Mouse (Mus musculus): ENCODE measurements around the gene Gcn1l1. TPM values are rescaled to one million over a fixed set of nuclear protein-coding genes. Genes with fewer than 3 reads are reported as not detected.

Gene Gcn1l1
- polyA plus RNA-seq, 1 experiment, result 48.3 TPM

DNA sequence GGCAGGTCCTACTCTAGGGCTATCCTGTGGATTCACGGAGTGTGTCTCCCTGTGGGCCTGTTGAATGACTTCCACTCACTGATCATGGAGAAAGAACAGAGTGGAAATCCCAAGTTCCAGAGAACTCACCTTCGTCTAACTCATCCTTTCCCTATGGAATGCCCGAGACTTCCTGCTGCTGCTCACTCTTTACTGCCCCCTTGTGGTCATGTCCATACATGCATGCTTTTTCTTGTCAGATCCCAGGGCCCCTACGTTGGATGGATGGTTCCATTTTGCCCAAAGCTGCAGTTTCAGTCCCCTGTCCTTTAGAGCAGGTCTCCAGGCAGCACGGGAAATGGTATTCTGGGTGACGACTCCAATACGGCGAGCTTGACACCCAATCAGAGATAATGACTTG, 8.8 kb upstream of the Gcn1l1 start:
- no peak for TF ChIP-seq POLR2A (IDR thresholded peaks at IDR 0.05; ENCODE audit: low read depth, low read length)
- peak; percentile 68; the same call in 1 of the 2 replicates for TF ChIP-seq CTCF (IDR thresholded peaks at IDR 0.05; ENCODE audit: extremely low read depth, insufficient read depth, insufficient read length, insufficient replicate concordance)
- H3K4me3 ChIP-seq (ENCODE audit: extremely low read depth, insufficient read depth, insufficient read length), result no peak overlapping the region
- peak; percentile 39 to 47 for DNase-seq (ENCODE audit: low read depth in 1 of 2, low spot score in 2 of 2)
- peaks cover 8% of the 10 kb centered on the region; the same call in 1 of the 2 replicates for H3K4me1 ChIP-seq (ENCODE audit: control insufficient read depth, insufficient read depth, insufficient read length)
- 25% methylated on average over 8 of the region's 8 CpGs for WGBS
- H3K36me3 ChIP-seq (ENCODE audit: control insufficient read depth, insufficient read depth, low read length), result peaks cover 35% of the 10 kb centered on the region
- no peak overlapping the region for H3K27ac ChIP-seq (ENCODE audit: insufficient read depth, low read length)
- no peaks in the 10 kb centered on the region for H3K27me3 ChIP-seq (ENCODE audit: control insufficient read depth, insufficient read depth, low read length)

- peaks cover 8% of the 10 kb centered on the region; the same call in 1 of the 2 replicates for H3K4me1 ChIP-seq (ENCODE audit: control insufficient read depth, insufficient read depth, insufficient read length)
- TF ChIP-seq POLR2A (IDR thresholded peaks at IDR 0.05; ENCODE audit: low read depth, low read length) (no peak), CTCF (IDR thresholded peaks at IDR 0.05; ENCODE audit: extremely low read depth, insufficient read depth, insufficient read length, insufficient replicate concordance) (no peak)
- H3K27me3 ChIP-seq (ENCODE audit: control insufficient read depth, insufficient read depth, low read length), result no peaks in the 10 kb centered on the region
- no peak for DNase-seq (ENCODE audit: low read depth in 1 of 2, low spot score in 2 of 2)
- H3K36me3 ChIP-seq (ENCODE audit: control insufficient read depth, insufficient read depth, low read length), result peaks cover 26% of the 10 kb centered on the region
- H3K4me3 ChIP-seq (ENCODE audit: extremely low read depth, insufficient read depth, insufficient read length), result no peak overlapping the region
- no peak overlapping the region for H3K27ac ChIP-seq (ENCODE audit: insufficient read depth, low read length)
- WGBS, result 88% methylated on average over 14 of the region's 14 CpGs
Measured at GRCm38 (mm10) chr5:115558182-115558794, 6.8 kb upstream of the Gcn1l1 start.

DNA sequence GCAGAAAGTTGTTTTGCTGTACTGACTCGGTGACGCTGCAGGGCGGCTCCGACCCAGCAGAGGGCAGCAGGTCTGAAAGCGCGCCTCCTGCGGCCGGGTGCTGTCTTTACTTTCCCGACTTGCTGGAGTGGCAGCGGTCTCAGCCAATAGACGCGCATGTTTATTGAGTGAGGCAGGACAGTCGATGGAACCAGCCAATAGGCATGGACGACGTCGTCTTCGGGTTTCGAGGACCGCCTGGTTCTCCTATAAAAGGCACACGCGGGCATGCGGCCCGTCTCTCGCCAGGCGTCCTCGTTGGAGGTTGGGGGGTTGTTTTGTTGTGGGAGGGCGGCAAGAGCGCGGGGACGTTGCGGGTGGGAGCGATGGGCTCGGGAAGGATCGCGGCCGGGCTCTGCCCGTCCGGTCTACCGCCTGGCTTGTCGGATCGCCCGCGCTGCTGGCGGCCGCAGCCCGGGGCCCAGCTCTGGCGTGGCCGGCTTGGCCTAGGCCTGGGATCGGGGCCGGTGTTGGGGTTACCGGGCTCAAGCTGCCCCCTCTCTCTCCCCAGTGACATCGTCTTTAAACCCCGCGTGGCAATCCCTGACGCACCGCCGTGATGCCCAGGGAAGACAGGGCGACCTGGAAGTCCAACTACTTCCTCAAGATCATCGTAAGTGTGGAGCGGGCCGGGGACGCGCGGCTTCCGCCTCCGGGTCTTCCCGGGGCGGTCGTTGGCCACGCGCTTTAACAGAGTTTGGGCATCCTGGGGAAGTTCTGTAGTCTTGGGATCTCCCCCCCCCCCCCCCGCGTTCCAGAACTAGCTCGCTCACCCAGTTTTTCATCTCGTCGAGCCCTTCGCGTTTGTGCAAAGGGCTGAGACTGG, 5.6 kb upstream of the Gcn1l1 start, which contains the start of gene Rplp0:
Gene Rplp0 (plus strand): TSS at position 231 of the 865 bp plus-strand sequence.
- peaks cover 8% of the 10 kb centered on the region; the same call in 1 of the 2 replicates for H3K4me1 ChIP-seq (ENCODE audit: control insufficient read depth, insufficient read depth, insufficient read length)
- H3K27me3 ChIP-seq (ENCODE audit: control insufficient read depth, insufficient read depth, low read length), result no peaks in the 10 kb centered on the region
- peak within 1 kb of the TSS; percentile 88 for H3K27ac ChIP-seq (ENCODE audit: insufficient read depth, low read length)
- peak; percentile 98 to 99 for DNase-seq (ENCODE audit: low read depth in 1 of 2, low spot score in 2 of 2)
- under 1% methylated on average over 78 of the region's 78 CpGs for whole genome bisulfite sequencing
- H3K4me3 ChIP-seq (ENCODE audit: extremely low read depth, insufficient read depth, insufficient read length), result peak within 1 kb of the TSS; percentile 93
- TF ChIP-seq POLR2A (IDR thresholded peaks at IDR 0.05; ENCODE audit: low read depth, low read length) (peak; percentile 99), CTCF (IDR thresholded peaks at IDR 0.05; ENCODE audit: extremely low read depth, insufficient read depth, insufficient read length, insufficient replicate concordance) (peak; percentile 97)
- peaks cover 15% of the 10 kb centered on the region for H3K36me3 ChIP-seq (ENCODE audit: control insufficient read depth, insufficient read depth, low read length)

DNA sequence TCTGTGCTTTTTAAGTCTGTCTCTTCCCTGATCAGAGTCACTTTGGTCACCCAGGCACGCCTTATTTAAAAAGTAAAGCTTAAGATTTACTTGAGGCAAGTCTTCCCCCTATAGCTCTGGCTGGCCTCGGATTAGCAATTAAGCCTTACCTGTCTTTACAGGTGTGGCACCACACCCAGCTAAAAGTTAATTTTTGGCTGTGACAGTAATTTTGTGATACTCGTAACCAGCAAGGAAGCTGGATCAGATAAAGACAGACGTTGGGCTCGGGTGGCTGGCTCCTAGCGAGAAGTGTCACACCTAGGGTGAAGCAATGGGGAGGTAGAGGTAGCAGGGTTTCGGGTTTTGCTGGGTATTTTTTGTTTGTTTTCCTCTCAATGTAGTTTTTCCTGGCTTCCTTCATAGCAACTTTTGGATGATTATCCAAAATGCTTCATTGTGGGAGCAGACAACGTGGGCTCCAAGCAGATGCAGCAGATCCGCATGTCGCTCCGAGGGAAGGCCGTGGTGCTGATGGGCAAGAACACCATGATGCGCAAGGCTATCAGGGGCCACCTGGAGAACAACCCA, 4.6 kb upstream of the Gcn1l1 start:
- Histone ChIP-seq H3K27ac (ENCODE audit: insufficient read depth, low read length) (no peak overlapping the region), H3K4me3 (ENCODE audit: extremely low read depth, insufficient read depth, insufficient read length) (peak overlapping the region; percentile 93; the same call in 1 of the 2 replicates), H3K4me1 (ENCODE audit: control insufficient read depth, insufficient read depth, insufficient read length) (peaks cover 8% of the 10 kb centered on the region), H3K36me3 (ENCODE audit: control insufficient read depth, insufficient read depth, low read length) (peaks cover 14% of the 10 kb centered on the region), H3K27me3 (ENCODE audit: control insufficient read depth, insufficient read depth, low read length) (no peaks in the 10 kb centered on the region)
- WGBS, result 55% methylated on average over 13 of the region's 13 CpGs
- TF ChIP-seq CTCF (IDR thresholded peaks at IDR 0.05; ENCODE audit: extremely low read depth, insufficient read depth, insufficient read length, insufficient replicate concordance) (no peak), POLR2A (IDR thresholded peaks at IDR 0.05; ENCODE audit: low read depth, low read length) (no peak)
- DNase-seq (ENCODE audit: low read depth in 1 of 2, low spot score in 2 of 2), result no peak

GRCm38 (mm10) chr5:115563771-115564585, 1.1 kb upstream of the Gcn1l1 start:
- WGBS, result 77% methylated on average over 5 of the region's 5 CpGs
- no peak for DNase-seq (ENCODE audit: low read depth in 1 of 2, low spot score in 2 of 2)
- Histone ChIP-seq H3K27me3 (ENCODE audit: control insufficient read depth, insufficient read depth, low read length) (no peaks in the 10 kb centered on the region), H3K4me1 (ENCODE audit: control insufficient read depth, insufficient read depth, insufficient read length) (peaks cover 10% of the 10 kb centered on the region), H3K4me3 (ENCODE audit: extremely low read depth, insufficient read depth, insufficient read length) (no peak overlapping the region), H3K27ac (ENCODE audit: insufficient read depth, low read length) (no peak overlapping the region), H3K36me3 (ENCODE audit: control insufficient read depth, insufficient read depth, low read length) (peaks cover 14% of the 10 kb centered on the region)
- TF ChIP-seq POLR2A (IDR thresholded peaks at IDR 0.05; ENCODE audit: low read depth, low read length) (no peak), CTCF (IDR thresholded peaks at IDR 0.05; ENCODE audit: extremely low read depth, insufficient read depth, insufficient read length, insufficient replicate concordance) (no peak)

DNA sequence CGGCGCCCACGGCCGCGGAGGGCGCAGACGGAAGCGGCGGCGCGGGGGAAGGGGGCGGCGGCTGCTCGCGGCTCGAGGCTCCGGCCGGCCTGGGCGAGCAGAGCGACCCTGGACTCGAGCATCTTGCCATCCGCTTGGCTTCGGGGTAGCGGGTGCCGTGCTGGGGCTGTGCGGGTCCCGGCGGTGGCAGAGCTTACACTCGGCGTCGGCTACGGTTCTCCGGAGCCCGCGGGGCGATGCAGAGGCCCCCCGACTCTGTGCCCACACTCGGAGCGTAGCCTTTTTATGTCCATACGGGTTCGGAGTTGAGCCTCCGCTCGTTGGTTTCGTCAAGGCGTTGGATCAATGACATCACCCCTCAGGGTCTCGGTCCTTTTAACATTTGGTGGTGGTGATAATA, 349 bp downstream of the Gcn1l1 start:
- Histone ChIP-seq H3K36me3 (ENCODE audit: control insufficient read depth, insufficient read depth, low read length) (peaks cover 14% of the 10 kb centered on the region), H3K27ac (ENCODE audit: insufficient read depth, low read length) (no peak overlapping the region), H3K27me3 (ENCODE audit: control insufficient read depth, insufficient read depth, low read length) (no peaks in the 10 kb centered on the region), H3K4me1 (ENCODE audit: control insufficient read depth, insufficient read depth, insufficient read length) (peaks cover 7% of the 10 kb centered on the region), H3K4me3 (ENCODE audit: extremely low read depth, insufficient read depth, insufficient read length) (peak overlapping the region; percentile 86)
- no peak for DNase-seq (ENCODE audit: low read depth in 1 of 2, low spot score in 2 of 2)
- under 1% methylated on average over 37 of the region's 46 CpGs for WGBS
- TF ChIP-seq POLR2A (IDR thresholded peaks at IDR 0.05; ENCODE audit: low read depth, low read length), result no peak
- TF ChIP-seq CTCF (IDR thresholded peaks at IDR 0.05; ENCODE audit: extremely low read depth, insufficient read depth, insufficient read length, insufficient replicate concordance), result no peak
